Mouse (Mus musculus): Measurements from ENCODE around the gene Entr1. TPM values are rescaled to one million over a fixed set of nuclear protein-coding genes. Genes with fewer than 3 reads are reported as not detected.

Entr1 gene
- polyA plus RNA-seq, 2 experiments: 35.3 to 36.0 TPM

DNA sequence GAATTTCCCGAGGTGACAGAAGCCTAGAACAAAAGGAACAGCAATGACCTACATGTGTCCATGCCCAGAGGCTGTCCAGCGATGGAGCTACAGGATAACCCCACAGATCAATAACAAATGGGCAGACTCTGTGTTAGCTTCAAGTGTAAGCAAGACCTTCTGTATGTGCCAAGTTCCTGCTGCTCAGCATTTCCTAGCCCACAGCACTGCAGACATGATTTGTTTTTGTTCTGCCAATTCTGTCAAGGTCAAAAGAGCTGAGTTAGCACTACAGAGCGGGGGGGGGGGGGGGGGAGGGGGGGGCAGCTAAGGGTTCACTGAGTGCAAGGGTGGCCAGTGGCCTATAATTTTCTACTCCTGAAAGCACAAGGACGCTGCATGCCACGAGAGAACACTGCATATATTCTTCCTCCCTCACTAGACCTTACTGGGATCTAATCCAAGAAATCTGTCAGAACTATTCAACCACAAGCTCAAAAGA is 21.9 kb upstream of the Entr1 start:
- Histone ChIP-seq H3K4me2 (ENCODE audit: low read depth) (no peak overlapping the region), H3K27ac (no peak overlapping the region), H3K4me3 (ENCODE audit: insufficient read depth in 1 of 2, low read depth in 2 of 2, low read length in 2 of 2) (no peak overlapping the region), H3K36me3 (replicated peaks; ENCODE audit: control insufficient read depth, insufficient read depth, low read depth) (peaks cover 7% of the 10 kb centered on the region), H3K9ac (replicated peaks) (no peak overlapping the region), H3K27me3 (ENCODE audit: control insufficient read depth, insufficient read depth, low read length) (no peaks in the 10 kb centered on the region), H3K9me3 (ENCODE audit: control insufficient read depth, low read length) (no peaks in the 10 kb centered on the region), H3K4me1 (replicated peaks; ENCODE audit: control insufficient read depth in 2 of 2, insufficient read depth in 2 of 2, low read length in 1 of 2) (peaks cover 11 to 15% of the 10 kb centered on the region in 2 experiments)
- WGBS (ENCODE audit: insufficient replicate concordance): 66% methylated on average over 5 of the region's 5 CpGs
- no peak for DNase-seq (ENCODE audit: low read depth in 3 of 3, low spot score in 3 of 3)
- ATAC-seq (ENCODE audit: insufficient read depth): no peak
- no peak for TF ChIP-seq EP300 (IDR thresholded peaks at IDR 0.05; ENCODE audit: low read depth)
- no peak for TF ChIP-seq CTCF (IDR thresholded peaks at IDR 0.05; ENCODE audit: low read depth)

DNA sequence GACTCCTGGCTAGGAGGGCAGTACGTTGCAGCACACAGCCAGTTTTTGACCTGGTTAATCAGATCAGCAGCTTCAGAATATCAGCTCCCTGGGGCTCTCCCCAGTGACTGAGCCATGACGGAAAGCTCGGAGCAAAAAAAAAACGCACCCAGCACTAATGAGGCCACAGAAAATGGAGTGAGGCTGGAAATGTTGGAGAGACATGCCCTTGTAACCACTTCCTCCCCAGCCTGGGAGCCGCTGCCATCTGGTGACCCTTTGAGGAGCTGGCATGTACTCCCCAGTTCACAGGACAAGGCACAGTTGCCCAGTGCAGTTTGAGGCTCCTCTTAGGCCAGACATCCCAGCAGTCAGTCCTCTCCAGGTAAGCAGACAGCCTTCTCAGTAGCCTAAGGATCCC is 21.0 kb upstream of the Entr1 start:
- no peaks in the 10 kb centered on the region for H3K9me3 ChIP-seq (ENCODE audit: control insufficient read depth, low read length)
- no peak overlapping the region for H3K27ac ChIP-seq
- ATAC-seq (ENCODE audit: insufficient read depth): no peak
- peaks cover 11 to 15% of the 10 kb centered on the region in 2 experiments for H3K4me1 ChIP-seq (replicated peaks; ENCODE audit: control insufficient read depth in 2 of 2, insufficient read depth in 2 of 2, low read length in 1 of 2)
- H3K27me3 ChIP-seq (ENCODE audit: control insufficient read depth, insufficient read depth, low read length): no peaks in the 10 kb centered on the region
- WGBS (ENCODE audit: insufficient replicate concordance): 58% methylated on average over 5 of the region's 5 CpGs
- H3K36me3 ChIP-seq (replicated peaks; ENCODE audit: control insufficient read depth, insufficient read depth, low read depth): peaks cover 4% of the 10 kb centered on the region; the same call in 1 of the 2 replicates
- no peak overlapping the region for H3K4me3 ChIP-seq (ENCODE audit: insufficient read depth in 1 of 2, low read depth in 2 of 2, low read length in 2 of 2)
- no peak overlapping the region for H3K9ac ChIP-seq (replicated peaks)
- peak; percentile 24; the same call in 1 of the 2 replicates for TF ChIP-seq CTCF (IDR thresholded peaks at IDR 0.05; ENCODE audit: low read depth)
- TF ChIP-seq EP300 (IDR thresholded peaks at IDR 0.05; ENCODE audit: low read depth): no peak
- no peak overlapping the region for H3K4me2 ChIP-seq (ENCODE audit: low read depth)
- no peak for DNase-seq (ENCODE audit: low read depth in 3 of 3, low spot score in 3 of 3)

GRCm38 (mm10) chr2:26409362-26409761 is 20.2 kb upstream of the Entr1 start:
- H3K9me3 ChIP-seq (ENCODE audit: control insufficient read depth, low read length): no peaks in the 10 kb centered on the region
- peaks cover 4% of the 10 kb centered on the region; the same call in 1 of the 2 replicates for H3K36me3 ChIP-seq (replicated peaks; ENCODE audit: control insufficient read depth, insufficient read depth, low read depth)
- H3K4me1 ChIP-seq (replicated peaks; ENCODE audit: control insufficient read depth in 2 of 2, insufficient read depth in 2 of 2, low read length in 1 of 2): peaks cover 11 to 15% of the 10 kb centered on the region in 2 experiments
- TF ChIP-seq EP300 (IDR thresholded peaks at IDR 0.05; ENCODE audit: low read depth) (no peak), CTCF (IDR thresholded peaks at IDR 0.05; ENCODE audit: low read depth) (no peak)
- peak overlapping the region; percentile 53; the same call in 1 of the 2 replicates for H3K9ac ChIP-seq (replicated peaks)
- ATAC-seq (ENCODE audit: insufficient read depth) (peak; percentile 8; the same call in 1 of the 2 replicates), DNase-seq (ENCODE audit: low read depth in 3 of 3, low spot score in 3 of 3) (no peak)
- WGBS (ENCODE audit: insufficient replicate concordance): 58% methylated on average over 3 of the region's 3 CpGs
- H3K4me2 ChIP-seq (ENCODE audit: low read depth): peak overlapping the region; percentile 90
- peak overlapping the region in 1 of 2 experiments; percentile 91; a peak in 2 of 4 replicates for H3K4me3 ChIP-seq (ENCODE audit: insufficient read depth in 1 of 2, low read depth in 2 of 2, low read length in 2 of 2)
- H3K27me3 ChIP-seq (ENCODE audit: control insufficient read depth, insufficient read depth, low read length): no peaks in the 10 kb centered on the region
- no peak overlapping the region for H3K27ac ChIP-seq

- H3K9ac ChIP-seq (replicated peaks): peak within 1 kb of the TSS; percentile 92
- TF ChIP-seq CTCF (IDR thresholded peaks at IDR 0.05; ENCODE audit: low read depth): peak; percentile 95
- TF ChIP-seq EP300 (IDR thresholded peaks at IDR 0.05; ENCODE audit: low read depth): no peak
- H3K36me3 ChIP-seq (replicated peaks; ENCODE audit: control insufficient read depth, insufficient read depth, low read depth): peaks cover 4% of the 10 kb centered on the region; the same call in 1 of the 2 replicates
- peak; percentile 94 for ATAC-seq (ENCODE audit: insufficient read depth)
- peak; percentile 82 to 87 (median 84) for DNase-seq (ENCODE audit: low read depth in 3 of 3, low spot score in 3 of 3)
- peak within 1 kb of the TSS; percentile 43 for H3K27ac ChIP-seq
- H3K4me2 ChIP-seq (ENCODE audit: low read depth): peak within 1 kb of the TSS; percentile 90
- H3K9me3 ChIP-seq (ENCODE audit: control insufficient read depth, low read length): no peaks in the 10 kb centered on the region
- under 1% methylated on average over 56 of the region's 57 CpGs for WGBS (ENCODE audit: insufficient replicate concordance)
- peak within 1 kb of the TSS; percentile 87 to 91 for H3K4me3 ChIP-seq (ENCODE audit: insufficient read depth in 1 of 2, low read depth in 2 of 2, low read length in 2 of 2)
- no peaks in the 10 kb centered on the region for H3K27me3 ChIP-seq (ENCODE audit: control insufficient read depth, insufficient read depth, low read length)
- H3K4me1 ChIP-seq (replicated peaks; ENCODE audit: control insufficient read depth in 2 of 2, insufficient read depth in 2 of 2, low read length in 1 of 2): peaks cover 11 to 15% of the 10 kb centered on the region in 2 experiments
These were observed 19.6 kb upstream of the Entr1 start, which contains the start of gene Inpp5e for GRCm38 (mm10) chr2:26408515-26409356. Inpp5e (minus strand) TSS chr2:26409203.

- ATAC-seq (ENCODE audit: insufficient read depth): no peak
- peaks cover 7 to 19% of the 10 kb centered on the region in 2 experiments; a peak in 3 of 4 replicates for H3K4me1 ChIP-seq (replicated peaks; ENCODE audit: control insufficient read depth in 2 of 2, insufficient read depth in 2 of 2, low read length in 1 of 2)
- TF ChIP-seq EP300 (IDR thresholded peaks at IDR 0.05; ENCODE audit: low read depth) (no peak), CTCF (IDR thresholded peaks at IDR 0.05; ENCODE audit: low read depth) (no peak)
- no peak overlapping the region for H3K4me2 ChIP-seq (ENCODE audit: low read depth)
- H3K36me3 ChIP-seq (replicated peaks; ENCODE audit: control insufficient read depth, insufficient read depth, low read depth): peaks cover 20% of the 10 kb centered on the region
- H3K27me3 ChIP-seq (ENCODE audit: control insufficient read depth, insufficient read depth, low read length): no peaks in the 10 kb centered on the region
- 74% methylated on average over 8 of the region's 8 CpGs for WGBS (ENCODE audit: insufficient replicate concordance)
- H3K9me3 ChIP-seq (ENCODE audit: control insufficient read depth, low read length): no peaks in the 10 kb centered on the region
- no peak overlapping the region for H3K9ac ChIP-seq (replicated peaks)
- H3K27ac ChIP-seq: no peak overlapping the region
- DNase-seq (ENCODE audit: low read depth in 3 of 3, low spot score in 3 of 3): no peak
- no peak overlapping the region for H3K4me3 ChIP-seq (ENCODE audit: insufficient read depth in 1 of 2, low read depth in 2 of 2, low read length in 2 of 2)
These were observed 14.2 kb upstream of the Entr1 start for GRCm38 (mm10) chr2:26403306-26403705.
